Comparison of ENCODE assay signal across 8 mouse cellular contexts in genomic region chr10:75211807-75212645, GRCm38 (mm10). TPM values are rescaled to one million over a fixed set of nuclear protein-coding genes. Genes with fewer than 3 reads are reported as not detected.
DNase-seq lines count a peak whose midpoint lies in the region; ATAC-seq and TF ChIP-seq lines count a peak whose summit lies in the region.

Specc1l (plus strand) TSS chr10:75212073.

- peak; percentile 69 for TF ChIP-seq POLR2A in liver, adult 2 months (IDR thresholded peaks at IDR 0.05; ENCODE audit: extremely low read depth, insufficient read depth, low read length)
- TF ChIP-seq POLR2A in myocyte (IDR thresholded peaks at IDR 0.05; ENCODE audit: insufficient read length, low read depth): peak; percentile 78

- peak within 1 kb of the TSS; percentile 77 for H3K4me3 ChIP-seq in heart, embryonic 11.5 days (ENCODE audit: low read depth, low read length)
- peak within 1 kb of the TSS; percentile 80 for H3K4me3 ChIP-seq in kidney, embryonic 16.5 days (ENCODE audit: low read length)
- H3K4me3 ChIP-seq in liver, adult 2 months (ENCODE audit: insufficient read depth, low read depth, low read length): peak within 1 kb of the TSS; percentile 99
- peak within 1 kb of the TSS; percentile 64 for H3K4me3 ChIP-seq in myocyte

- peak; percentile 99 for ATAC-seq in erythroblast, adult 5-6 weeks (replicated peaks; ENCODE audit: low FRiP score, poor library complexity, severe bottlenecking)
- ATAC-seq in heart, embryonic 11.5 days (replicated peaks; ENCODE audit: insufficient number of reproducible peaks, low FRiP score, low TSS enrichment): peak; percentile 100
- ATAC-seq in kidney, embryonic 16.5 days (ENCODE audit: low FRiP score, low TSS enrichment): peak; percentile 99

- H3ac ChIP-seq in myocyte (ENCODE audit: control insufficient read depth, insufficient read length): peak within 1 kb of the TSS; percentile 52

- H3K27ac ChIP-seq in heart, embryonic 11.5 days (ENCODE audit: low read depth, low read length): peak within 1 kb of the TSS; percentile 98
- peak within 1 kb of the TSS; percentile 98 for H3K27ac ChIP-seq in kidney, embryonic 16.5 days (ENCODE audit: low read length)
- H3K27ac ChIP-seq in liver, adult 2 months (replicated peaks; ENCODE audit: insufficient read depth, low read depth, low read length): peak within 1 kb of the TSS; percentile 87

- H3K79me2 ChIP-seq in liver, adult 2 months (ENCODE audit: control insufficient read depth, insufficient read depth, low read length): peaks cover 7% of the 10 kb centered on the region; the same call in 1 of the 2 replicates
- H3K79me2 ChIP-seq in myocyte (ENCODE audit: control insufficient read depth, insufficient read depth): peaks cover 48% of the 10 kb centered on the region

- H3K27me3 ChIP-seq in heart, embryonic 11.5 days (ENCODE audit: control insufficient read depth, insufficient read depth, low read length): no peaks in the 10 kb centered on the region
- no peaks in the 10 kb centered on the region for H3K27me3 ChIP-seq in kidney, embryonic 16.5 days (ENCODE audit: insufficient read depth, low read length)
- no peaks in the 10 kb centered on the region for H3K27me3 ChIP-seq in liver, adult 2 months (ENCODE audit: control insufficient read depth, insufficient read depth, low read length)
- H3K27me3 ChIP-seq in myocyte (ENCODE audit: control insufficient read depth, insufficient read depth, insufficient read length): no peaks in the 10 kb centered on the region
- H3K27me3 ChIP-seq in splenic B cell, adult 2 months (ENCODE audit: control insufficient read depth, insufficient read depth, low read length, poor library complexity, severe bottlenecking): no peaks in the 10 kb centered on the region

- WGBS in heart, embryonic 11.5 days (ENCODE audit: insufficient replicate concordance): under 1% methylated on average over 65 of the region's 80 CpGs
- under 1% methylated on average over 73 of the region's 80 CpGs for WGBS in kidney, embryonic 16.5 days
- under 1% methylated on average over 79 of the region's 80 CpGs for WGBS in liver, adult 2 months

- no peaks in the 10 kb centered on the region for H3K36me3 ChIP-seq in heart, embryonic 11.5 days (ENCODE audit: control insufficient read depth, insufficient read depth, low read length)
- no peaks in the 10 kb centered on the region for H3K36me3 ChIP-seq in kidney, embryonic 16.5 days (ENCODE audit: insufficient read depth, low read length)
- H3K36me3 ChIP-seq in liver, adult 2 months (ENCODE audit: control insufficient read depth, insufficient read depth, low read length): no peaks in the 10 kb centered on the region
- H3K36me3 ChIP-seq in myocyte (ENCODE audit: control insufficient read depth, insufficient read depth): no peaks in the 10 kb centered on the region
- no peaks in the 10 kb centered on the region for H3K36me3 ChIP-seq in splenic B cell, adult 2 months (ENCODE audit: control insufficient read depth, insufficient read depth, low read length, poor library complexity, severe bottlenecking)

- H3K9ac ChIP-seq in heart, embryonic 11.5 days (ENCODE audit: low read depth, low read length): peak within 1 kb of the TSS; percentile 95
- H3K9ac ChIP-seq in kidney, embryonic 16.5 days (replicated peaks; ENCODE audit: low read length): peak within 1 kb of the TSS; percentile 93
- H3K9ac ChIP-seq in liver, adult 2 months (ENCODE audit: low read depth, low read length): peak within 1 kb of the TSS; percentile 93

- TF ChIP-seq CTCF in liver, adult 2 months (IDR thresholded peaks at IDR 0.05; ENCODE audit: low read depth, low read length): no peak

- peak within 1 kb of the TSS; percentile 90 for H3K4me2 ChIP-seq in heart, embryonic 11.5 days
- peak within 1 kb of the TSS; percentile 68 for H3K4me2 ChIP-seq in kidney, embryonic 16.5 days (replicated peaks; ENCODE audit: low read depth, low read length)
- H3K4me2 ChIP-seq in myocyte (ENCODE audit: low read depth): peak within 1 kb of the TSS; percentile 80

- peak; percentile 96 for DNase-seq in B cell, adult 2 months
- DNase-seq in brain, adult 2 months (ENCODE audit: low read depth, low spot score): peak; percentile 98
- peak; percentile 83 for DNase-seq in liver, adult 2 months (ENCODE audit: extremely low read depth, low read depth, low spot score)
- peak; percentile 98 for DNase-seq in splenic B cell, adult 2 months (ENCODE audit: low read depth, low spot score)

- peaks cover 7% of the 10 kb centered on the region for H3K4me1 ChIP-seq in heart, embryonic 11.5 days (ENCODE audit: control insufficient read depth, insufficient read depth, low read length)
- peaks cover 7% of the 10 kb centered on the region for H3K4me1 ChIP-seq in kidney, embryonic 16.5 days (ENCODE audit: insufficient read depth, low read length)
- peaks cover 5% of the 10 kb centered on the region; the same call in 1 of the 2 replicates for H3K4me1 ChIP-seq in liver, adult 2 months (ENCODE audit: control insufficient read depth, insufficient read depth, low read length)

- H3K9me3 ChIP-seq in heart, embryonic 11.5 days (replicated peaks; ENCODE audit: control insufficient read depth, low read length): no peaks in the 10 kb centered on the region
- H3K9me3 ChIP-seq in kidney, embryonic 16.5 days (ENCODE audit: low read length): no peaks in the 10 kb centered on the region

TF ChIP-seq in myocyte, 11 proteins besides CTCF, POLR2A, EP300 and RAD21:
- TF ChIP-seq E2F4 (IDR thresholded peaks at IDR 0.05; ENCODE audit: insufficient read depth) (no peak), POLR2AphosphoS2 (IDR thresholded peaks at IDR 0.05; ENCODE audit: insufficient read length, low read depth) (peak; percentile 88), SRF (IDR thresholded peaks at IDR 0.05; ENCODE audit: control insufficient read depth, insufficient read length, low read depth) (peak; percentile 44)
TF ChIP-seq in myocyte: peak in this region for 2.

RNA-seq across cellular contexts. Expression of gene Specc1l, which starts in this region (rescaled TPM):
- total RNA-seq in erythroblast, adult 5-6 weeks (2015; ENCODE audit: low replicate concordance): 14.2 and 22.1 TPM in 2 replicates
- 9.8 and 11.4 TPM in 2 replicates for total RNA-seq in erythroblast, adult 5-6 weeks (2017; ENCODE audit: low replicate concordance)
- polyA plus RNA-seq in heart, embryonic 11.5 days (2014; fragmentation: Nextera tagmentation; extraction: Ambion mirVana): 15.7 and 16.6 TPM in 2 replicates
- 33.2 and 33.4 TPM in 2 replicates for polyA plus RNA-seq in kidney, embryonic 16.5 days (2015; fragmentation: Nextera tagmentation; extraction: Ambion mirVana)
- 10.3 and 10.8 TPM in 2 replicates for total RNA-seq in liver, adult 2 months (2014; rRNA removed)
- 5.2 and 5.3 TPM in 2 replicates for polyA plus RNA-seq in liver, adult 2 months (2012; rRNA removed)
- 20.4 TPM for polyA plus RNA-seq in myocyte (2012; fragmentation: generic; extraction: Trizol)

Comparison
In these comparisons a context has a peak if more than half of its experiments do, and no peak if none do; other contexts are left out.
1. Peak in every context shown above with its lines: DNase-seq, ATAC-seq, H3K4me3 ChIP-seq and H3K27ac ChIP-seq.